Mouse (Mus musculus) embryo, embryonic 11.5 days (tissue): ENCODE measurements at regions not wholly inside any gene's neighbourhood (a gene's known extent, or its start where the extent isn't known, plus 50 kb on each side); places are given as distances from the start of the nearest gene placed in this dataset.

Source experiments
- DNase-seq: peaks from one replicate; pipeline ENCODE4 v3.0.0-alpha.2; 2012; ENCODE audit warnings: low read depth, low spot score

DNA sequence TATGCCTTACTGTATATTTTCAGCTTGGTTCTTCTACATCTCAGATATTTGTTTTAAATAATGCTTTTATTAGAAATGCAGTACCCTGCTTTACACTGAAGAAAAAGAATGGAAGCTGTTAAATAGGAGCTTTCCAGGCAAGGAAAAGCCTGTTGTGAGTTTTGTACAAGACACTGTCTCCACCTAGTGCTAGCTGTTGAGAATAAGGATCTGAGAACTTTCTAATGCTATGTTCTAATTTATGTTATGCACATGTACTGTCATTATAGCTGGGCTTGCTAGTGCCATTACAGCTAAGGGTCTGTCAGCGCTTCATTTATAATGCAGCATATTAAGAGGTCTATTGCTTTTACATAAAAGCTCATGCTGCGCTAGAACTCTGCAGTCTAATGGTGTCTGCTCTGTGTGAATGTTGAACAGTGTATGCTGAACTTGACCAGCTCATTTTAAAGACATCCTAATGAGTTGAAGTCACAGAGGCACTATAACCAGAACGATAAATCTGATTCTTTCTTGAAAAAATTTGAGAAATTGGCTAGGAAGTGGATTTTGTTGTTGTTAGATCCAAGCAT lies 315.4 kb upstream of the Dnajc24 start:
- DNase-seq: peak; percentile 4

DNA sequence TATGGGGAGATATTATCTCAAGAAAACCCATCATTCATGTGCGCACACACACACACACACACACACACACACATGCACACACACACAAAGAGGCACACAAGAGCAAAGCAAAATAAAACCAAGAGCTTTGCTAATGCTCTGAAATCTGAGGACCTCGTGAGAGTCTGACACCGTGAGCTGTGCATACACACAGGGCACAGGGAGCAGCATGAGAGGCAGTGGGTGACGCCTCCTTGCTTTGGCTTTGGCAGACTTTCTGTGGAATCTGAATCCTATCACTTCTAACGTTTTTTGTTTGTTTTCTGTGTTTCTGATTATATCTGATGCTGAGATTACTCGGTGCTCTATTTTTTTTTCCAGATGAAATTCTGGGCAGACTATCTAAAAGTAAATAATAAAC lies 343.4 kb upstream of the Dnajc24 start:
- no peak for DNase-seq

DNA sequence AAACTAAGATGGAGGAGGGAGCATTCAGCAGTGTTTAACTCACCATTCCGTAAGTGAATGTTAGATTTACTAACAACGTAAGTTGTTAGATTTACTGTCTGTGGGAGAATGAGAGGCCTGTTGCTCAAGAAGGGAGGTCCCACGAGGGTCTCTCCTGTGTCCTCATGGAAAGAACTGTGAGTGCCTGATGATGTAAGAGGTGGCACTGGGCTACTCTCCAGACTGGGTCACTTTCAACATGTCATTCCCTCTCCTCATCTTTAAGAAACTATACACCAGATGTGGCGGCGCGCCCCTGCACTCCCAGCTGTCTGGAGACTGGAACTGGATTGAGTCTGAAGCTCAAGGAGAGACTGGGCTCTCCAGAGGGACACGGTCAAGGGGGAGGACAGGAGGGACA lies 343.9 kb upstream of the Dnajc24 start:
- DNase-seq: no peak

DNA sequence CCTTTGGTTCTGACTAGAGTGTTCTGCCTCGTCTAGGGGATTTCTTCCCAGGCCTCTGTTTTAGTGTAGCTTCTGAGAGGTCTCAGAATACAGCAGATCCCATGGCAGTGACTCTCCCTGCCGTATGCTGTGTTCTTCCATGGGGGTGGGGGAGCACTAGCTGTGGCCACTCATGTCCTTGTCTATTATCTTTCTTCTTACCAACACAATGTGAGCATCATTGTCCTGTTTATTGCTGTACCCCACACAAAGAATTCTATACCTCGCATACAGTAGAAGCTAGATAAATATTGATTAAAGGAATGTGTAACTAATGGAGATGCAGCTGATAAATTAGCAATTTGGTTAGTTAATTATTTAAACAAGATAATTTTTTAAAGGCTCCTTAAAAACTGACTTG lies 337.5 kb upstream of the Mpped2 start:
- DNase-seq: no peak

DNA sequence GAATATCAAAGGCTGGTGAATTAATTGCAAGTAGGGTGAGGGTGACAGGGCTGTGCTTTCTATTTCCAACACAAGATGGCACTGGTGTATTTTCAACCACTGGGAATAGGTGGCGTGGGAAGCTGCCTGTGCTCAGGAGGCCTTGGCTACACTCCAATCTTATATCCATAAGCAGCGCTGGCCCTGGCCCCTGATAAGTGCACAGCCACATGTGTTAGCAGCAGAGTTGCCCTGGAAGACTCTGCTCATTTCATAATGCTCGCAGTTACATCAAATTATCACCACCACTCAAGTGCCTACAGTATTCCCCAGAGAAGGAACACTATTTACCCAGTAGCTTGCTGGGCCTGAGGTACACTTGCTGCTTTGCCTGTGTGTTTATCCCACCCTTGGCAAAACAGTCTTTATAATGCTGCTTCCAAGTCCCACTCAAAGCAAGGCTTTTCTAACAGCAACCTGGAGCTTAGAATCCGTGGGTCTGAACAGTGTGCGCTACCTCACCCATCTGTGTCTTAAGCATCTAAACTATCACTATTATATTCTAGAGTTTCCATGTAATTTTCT lies 337.0 kb upstream of the Mpped2 start:
- DNase-seq: peak; percentile 71

DNA sequence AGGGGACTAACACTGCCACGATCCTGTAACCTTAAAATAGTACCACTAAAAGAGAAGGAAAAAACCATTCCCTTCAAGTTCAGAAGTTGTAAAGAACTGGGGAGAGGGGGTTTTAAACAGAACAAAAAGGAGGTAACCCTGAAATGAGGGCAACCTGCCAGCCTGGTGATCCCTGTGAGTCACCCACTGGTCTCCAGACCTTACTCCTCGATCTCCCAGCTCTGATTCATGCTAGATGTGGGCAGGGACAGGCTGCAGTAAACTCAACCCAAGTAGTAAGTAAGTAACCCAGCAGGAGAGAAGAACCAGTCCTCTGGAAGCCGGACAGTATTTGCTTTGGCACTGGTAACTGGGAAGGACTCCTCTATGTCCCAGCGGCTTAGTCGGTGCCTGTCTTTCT lies 324.4 kb upstream of the Mpped2 start:
- no peak for DNase-seq

DNA sequence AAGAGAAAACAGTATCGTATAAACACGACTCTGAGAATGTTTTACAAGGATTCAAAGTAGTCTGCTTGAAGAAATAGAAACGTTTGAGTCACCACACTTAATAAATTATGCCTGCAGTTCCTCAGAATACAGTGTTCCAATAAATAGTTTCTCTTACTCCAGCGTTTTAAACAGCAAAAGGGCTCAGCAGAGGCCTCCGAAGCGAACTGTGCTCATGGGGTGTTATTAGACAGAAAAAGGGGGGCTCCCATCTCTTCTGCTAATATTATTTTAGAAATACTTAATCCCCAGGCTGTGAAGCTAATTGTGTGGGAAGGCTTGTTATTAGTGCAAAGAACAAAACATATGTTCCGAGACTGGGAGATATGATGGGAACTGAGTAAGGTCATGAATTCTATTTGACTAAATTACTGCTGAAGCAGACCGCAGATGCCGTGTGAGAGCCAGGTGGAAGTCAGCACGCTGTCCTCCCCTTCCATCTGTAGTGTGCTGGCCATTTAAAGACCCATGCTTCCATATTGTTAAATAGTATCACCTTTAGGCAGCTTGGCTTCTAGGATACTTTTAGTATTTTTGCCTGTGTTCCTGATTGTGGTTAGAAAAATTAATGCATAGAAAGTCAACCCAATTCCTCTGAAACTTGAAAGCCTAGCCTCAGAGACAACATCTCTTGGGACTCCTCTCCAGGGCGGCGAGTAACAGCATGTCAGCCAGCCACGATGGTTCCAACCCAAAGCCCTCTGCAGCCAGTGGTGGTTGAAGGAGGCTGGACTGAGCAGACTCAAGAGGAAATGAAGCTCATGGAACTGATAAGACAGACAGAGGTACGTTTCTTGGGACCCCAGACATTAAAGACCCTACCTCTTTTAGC lies 309.4 kb upstream of the Mpped2 start:
- no peak for DNase-seq

DNA sequence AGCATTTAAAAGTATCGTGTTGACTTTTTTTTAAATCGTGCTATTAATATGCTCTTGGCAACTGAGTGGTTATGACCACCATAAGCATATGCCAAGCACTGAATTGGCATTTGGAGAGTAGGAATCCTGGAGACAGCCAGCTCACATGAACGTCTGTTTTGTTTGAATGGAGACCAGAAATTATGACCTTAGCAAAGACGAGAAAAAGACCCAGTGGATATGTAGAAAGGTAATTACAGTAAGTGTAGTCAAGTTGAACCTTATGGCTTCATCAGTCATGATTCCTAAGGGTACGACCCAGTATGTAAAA lies 308.8 kb upstream of the Mpped2 start:
- no peak for DNase-seq

DNA sequence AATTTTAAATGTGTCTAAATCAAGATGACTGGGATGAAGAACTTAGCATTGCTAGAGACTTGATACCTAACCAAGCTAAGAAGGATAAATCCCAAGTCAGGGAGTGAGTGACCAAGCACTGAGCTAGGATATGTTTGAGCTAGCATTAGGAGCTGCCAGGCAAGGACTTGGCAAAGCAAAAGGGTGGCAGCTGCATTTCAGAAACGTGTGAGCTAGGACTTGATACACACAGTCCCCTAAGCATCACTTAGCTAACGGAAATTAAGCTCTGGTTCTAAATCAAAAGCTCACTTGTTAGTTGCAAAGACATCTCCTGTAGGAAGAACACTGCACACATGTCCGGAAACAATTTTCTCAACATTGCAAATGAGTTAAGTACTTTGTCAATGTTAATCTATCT lies 308.2 kb upstream of the Mpped2 start:
- no peak for DNase-seq

DNA sequence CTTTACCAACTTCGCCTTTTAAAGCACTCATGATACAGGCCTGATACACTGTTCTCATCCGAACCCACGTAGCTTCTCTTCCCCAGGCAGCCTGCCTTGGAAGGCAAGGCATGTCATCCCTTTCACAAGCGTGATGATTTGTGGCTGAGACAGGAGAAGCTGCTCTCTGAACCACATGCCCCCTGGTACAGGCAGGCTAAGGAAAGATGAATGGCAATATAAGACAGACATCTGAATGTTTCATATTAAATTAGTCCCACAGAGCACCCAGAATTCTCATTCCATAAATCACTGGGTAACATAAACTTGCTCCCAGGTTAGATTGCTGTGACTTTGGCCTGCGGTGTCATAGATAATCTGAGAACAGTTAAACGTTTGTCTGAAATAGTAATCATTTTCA lies 280.9 kb upstream of the Mpped2 start:
- peak; percentile 39 for DNase-seq

DNA sequence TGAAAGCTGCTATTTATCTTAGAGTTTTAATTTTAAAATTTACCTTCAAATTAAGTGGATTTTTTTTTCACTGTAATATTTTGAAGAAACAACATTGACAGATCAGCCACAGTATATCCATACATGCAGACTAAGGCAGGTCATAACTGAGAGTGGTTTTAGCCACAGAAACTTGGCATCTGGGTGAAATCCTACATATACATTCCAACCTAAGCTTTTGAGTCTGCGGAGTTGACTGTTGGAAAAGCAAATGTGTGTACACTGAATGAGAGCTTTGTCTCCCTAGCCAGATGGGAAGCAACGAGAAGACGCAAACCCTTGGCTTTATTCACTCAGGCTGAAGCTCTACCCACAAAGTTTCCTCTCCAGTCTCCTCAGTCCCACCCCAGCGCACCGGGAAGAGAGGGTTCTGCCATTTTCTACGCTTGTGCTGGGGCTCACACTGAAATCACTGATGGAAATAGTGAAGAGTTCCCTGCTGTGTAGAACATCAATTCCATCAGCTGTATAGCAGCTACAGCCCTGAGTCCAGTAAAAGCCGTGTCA lies 277.5 kb upstream of the Mpped2 start:
- no peak for DNase-seq

DNA sequence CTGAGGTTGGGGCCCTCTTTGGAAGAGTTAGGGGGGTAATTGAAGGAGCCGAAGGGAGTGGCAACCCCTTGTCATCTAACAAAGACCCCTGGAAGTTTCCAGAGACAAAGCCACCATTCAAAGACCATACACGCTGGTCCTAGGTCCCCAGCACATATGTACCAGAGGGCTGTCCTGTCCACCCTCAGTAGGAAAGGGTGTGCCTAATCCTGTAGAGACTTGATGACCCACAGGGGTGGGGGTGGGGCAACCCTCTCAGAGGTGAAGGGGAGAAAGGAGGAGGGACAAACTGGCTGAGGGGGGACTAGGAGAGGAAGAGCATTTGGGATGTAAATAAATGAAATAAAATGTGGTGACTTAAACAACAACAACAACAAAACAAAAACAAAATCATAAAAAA lies 274.9 kb upstream of the Mpped2 start:
- no peak for DNase-seq

DNA sequence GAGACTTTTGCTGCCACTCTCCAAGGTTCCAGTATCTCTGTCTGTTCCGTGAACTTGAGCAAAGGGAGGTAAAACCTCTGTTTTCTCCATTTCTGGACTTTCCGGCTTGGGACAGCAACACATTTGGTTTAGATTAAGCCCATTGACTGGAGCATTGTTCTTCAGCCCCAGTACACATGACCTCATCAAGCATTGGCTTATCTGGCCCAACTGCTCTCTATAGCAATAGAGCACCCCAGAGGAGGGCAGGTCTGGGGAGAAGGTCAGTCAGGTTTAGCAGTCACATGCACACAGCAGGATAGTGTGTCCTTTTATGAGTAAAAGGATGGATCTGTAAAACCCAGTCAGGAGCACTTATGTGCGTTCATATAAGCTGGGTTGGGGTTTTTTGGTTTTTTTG lies 268.1 kb upstream of the Mpped2 start:
- DNase-seq: no peak

DNA sequence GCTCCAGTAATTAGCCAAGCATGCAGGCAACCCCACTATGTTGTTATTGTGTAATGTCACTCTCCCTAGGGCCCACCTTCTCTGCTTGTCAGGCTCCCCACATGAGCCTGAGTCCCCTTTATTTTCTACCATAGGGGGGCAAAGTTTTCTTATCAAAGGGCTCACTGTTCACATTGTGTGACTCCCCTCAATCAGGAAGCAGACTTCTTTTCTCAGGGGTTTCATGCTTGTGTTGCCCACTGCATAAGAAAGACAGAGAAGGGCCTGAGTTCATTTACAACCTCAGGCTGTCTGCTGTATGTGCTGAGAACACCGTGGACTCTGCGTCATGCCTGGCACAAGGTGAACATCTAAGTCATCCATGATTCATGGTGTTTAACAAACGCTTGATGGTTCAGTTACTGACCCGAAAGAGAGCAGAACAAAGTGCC lies 267.6 kb upstream of the Mpped2 start:
- DNase-seq: no peak

DNA sequence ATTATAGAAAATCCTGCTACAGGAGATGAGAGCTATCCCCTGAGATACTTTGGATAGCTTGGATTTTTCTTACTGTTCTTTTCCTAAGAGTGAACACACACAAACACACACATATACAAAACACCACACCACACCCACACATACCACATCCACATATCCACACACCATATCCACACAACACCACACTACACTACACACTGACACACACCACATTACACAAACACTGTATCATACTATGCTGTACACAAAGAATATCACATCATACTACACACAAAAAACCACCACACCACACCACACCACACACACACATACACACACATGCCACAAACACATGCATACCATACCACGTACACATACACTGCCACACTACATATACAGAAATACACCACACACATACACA lies 267.1 kb upstream of the Mpped2 start:
- no peak for DNase-seq

DNA sequence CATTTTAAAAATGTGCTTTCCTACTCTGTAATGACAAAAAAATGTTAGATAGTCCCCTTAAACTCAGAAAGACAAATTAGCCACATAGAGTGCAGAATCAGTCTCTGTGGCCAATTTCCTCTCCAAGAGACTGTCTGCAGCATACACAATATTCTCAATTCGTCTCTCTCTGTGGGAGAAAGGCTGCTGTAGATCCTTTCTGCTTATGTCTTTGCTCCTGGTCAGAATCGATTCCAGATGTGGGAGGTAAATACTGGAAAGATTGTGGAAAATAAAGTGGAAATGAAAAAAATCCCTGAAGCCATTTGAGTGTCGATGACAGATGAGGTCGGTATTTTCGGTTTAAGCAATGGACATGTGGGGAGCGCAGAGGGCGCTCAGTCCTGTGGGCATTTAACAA lies 265.8 kb upstream of the Mpped2 start:
- DNase-seq: no peak

DNA sequence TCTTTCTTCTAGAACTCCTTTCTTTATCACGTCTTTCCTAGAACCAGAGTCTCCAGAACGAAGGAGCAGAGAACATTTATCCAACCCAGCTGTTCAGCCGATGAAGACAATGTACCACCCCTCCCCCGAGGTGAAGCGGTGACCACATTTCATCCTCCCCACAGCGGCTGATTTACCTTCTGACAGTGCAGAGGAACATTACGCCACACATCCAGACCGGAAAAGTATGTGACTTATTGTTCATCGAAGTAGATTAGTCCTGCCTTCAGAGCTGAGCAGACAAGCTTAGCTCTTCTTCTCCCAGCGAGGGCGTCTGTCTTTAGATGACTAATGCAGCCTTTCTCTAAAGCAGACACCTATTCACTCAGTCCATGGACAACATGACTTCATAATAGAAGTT lies 264.2 kb upstream of the Mpped2 start:
- no peak for DNase-seq

DNA sequence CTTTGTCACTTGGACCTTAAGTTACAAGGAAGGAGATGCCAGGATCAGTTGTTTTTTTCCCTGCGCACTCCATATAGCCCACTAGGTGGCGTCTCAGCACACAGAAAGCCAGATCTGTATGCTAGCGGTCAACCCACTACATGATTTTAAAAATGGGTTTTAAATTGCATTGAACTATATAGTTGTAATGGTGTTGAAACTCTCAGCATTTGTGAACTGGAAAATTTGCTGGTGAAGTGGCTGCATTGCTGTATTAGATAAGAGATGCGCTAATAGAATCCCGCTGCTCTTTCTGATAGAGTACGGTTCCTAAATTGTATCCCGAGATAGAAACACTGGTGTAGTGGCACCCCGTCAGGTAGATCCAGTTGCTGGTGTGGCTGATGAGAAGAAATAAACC lies 261.9 kb upstream of the Mpped2 start:
- peak; percentile 60 for DNase-seq

DNA sequence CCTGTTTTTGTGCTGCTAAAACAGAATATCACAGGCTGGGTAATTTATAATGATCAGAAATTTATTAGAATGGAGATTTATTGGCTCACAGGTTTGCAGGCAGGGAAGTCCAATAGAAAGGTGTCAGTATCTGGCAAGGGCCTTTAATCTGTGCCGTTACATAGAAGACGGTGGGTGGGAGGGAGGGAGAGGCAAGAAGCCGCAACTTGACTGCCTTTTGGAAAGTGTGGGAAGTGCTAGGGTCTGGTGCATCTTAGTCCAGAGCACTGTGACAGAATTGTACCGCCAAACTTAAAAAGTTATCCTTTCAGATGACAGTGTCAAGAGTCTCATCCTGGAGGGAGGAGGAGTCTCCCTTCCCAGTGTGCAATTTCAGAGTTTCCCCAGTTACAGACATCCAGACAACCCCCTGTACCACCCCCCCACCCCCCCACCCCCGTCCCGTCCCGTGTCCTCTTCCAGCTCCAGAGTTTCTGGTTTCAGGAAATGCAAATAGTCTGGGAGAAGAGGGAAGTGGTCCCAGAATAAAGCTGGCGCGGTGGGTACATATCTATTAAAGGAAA lies 261.4 kb upstream of the Mpped2 start:
- no peak for DNase-seq

DNA sequence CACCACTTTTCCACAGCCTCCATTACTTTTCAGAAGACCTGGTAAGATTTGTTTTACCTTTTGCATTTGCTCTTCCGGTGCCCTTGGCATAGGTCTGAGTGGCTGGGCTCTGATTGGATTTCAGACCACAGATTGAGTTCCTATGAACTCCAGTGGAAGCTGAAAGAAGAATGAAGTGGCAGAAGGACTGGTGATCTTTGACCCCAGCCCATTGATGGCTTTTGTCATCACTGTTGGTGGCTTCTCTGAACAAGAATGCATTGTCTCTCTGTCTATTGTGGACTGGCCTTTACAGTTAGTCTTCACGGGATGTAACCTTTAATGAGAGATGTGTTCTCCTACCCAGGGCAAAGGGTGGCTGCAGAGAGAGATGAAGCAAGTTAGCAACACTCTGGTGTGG lies 256.9 kb upstream of the Mpped2 start:
- DNase-seq: no peak

DNA sequence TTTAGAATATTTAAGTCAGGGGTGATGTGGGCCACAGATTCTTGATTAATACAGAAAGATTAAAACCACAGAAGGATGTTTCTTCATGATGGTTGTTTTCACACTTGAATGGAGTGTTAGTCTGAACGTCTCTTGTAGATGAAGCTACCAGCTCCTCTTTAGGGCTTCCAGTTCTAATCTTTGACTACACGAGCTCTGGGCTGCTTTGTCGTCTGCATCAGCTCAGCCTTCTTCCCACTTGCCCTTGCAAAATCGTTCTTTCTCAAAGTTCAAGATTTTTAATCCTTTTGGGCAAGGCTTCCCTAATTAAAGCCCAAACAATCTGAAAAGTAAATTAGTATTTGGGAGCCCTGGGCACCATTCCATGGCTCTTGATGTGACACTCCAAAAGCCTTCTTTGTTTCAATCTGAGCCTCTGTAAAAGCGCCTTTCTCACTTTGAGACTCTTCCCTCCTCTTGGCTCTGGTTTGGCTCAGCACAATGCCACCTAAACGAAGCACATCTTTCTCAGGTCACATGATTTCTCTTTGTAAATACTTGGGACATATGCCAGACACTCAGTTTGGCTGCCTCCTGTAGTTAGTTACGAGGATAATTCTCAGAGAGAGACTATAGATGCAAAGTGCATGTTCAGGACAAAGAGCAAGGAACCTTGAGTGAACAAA lies 238.6 kb upstream of the Mpped2 start:
- no peak for DNase-seq

DNA sequence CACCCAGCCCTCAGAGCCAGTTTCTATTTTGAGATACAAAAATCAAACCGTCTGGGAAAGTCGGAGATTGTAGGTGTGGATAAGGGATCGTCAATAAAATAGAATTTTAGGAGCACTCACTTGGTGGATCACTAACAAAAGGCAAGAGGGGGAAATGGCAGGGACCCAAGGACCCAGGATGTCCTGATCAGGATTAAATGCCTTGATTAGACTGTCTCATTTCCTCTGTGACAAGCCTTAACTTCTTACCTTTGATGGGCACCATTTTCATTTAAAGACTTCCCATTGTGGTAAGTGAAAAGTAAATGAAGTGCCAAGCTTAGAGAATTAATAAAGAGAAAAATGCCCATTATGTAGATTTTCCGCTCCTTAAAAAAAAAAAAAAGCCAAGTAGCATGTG lies 238.0 kb upstream of the Mpped2 start:
- no peak for DNase-seq
